Mouse (Mus musculus) left cerebral cortex, adult 2 months (tissue): Measurements from ENCODE around the gene Vwa3b. TPM values are rescaled to one million over a fixed set of nuclear protein-coding genes. Genes with fewer than 3 reads are reported as not detected.
"Not testable (repeated sequence)": the region's sequence is repeated elsewhere in the genome, so short reads cannot be mapped to it uniquely, and the experiment has no call there.

Experiments
- DNase-seq, 2 experiments: peaks; one replicate each; pipeline ENCODE4 v3.0.0; 2021 to 2022; ENCODE audit warnings: low spot score in 2 of 2, mixed read lengths in 1 of 2; ENCODE audit errors: extremely low spot score in 1 of 2
- H3K27ac ChIP-seq: fragments of 200-600 bp; 2 replicates; pipeline ENCODE4 v1.8.1; 2022
- H3K4me3 ChIP-seq: fragments of 200-600 bp; 2 replicates; pipeline ENCODE4 v1.8.1; 2022
- CTCF ChIP-seq: fragments of 200-600 bp; IDR thresholded peaks from 2 replicates; pipeline ENCODE4 v1.8.1; 2022; ENCODE audit warnings: antibody characterized with exemption, mild to moderate bottlenecking, moderate library complexity
- intact Hi-C: fragments of 180-260 bp; cut with DNase I; formaldehyde crosslinking; loops from one replicate; pipeline ENCODE4 v1.15.1; 2025
- total RNA-seq, 2 experiments: library from RNA; stranded (reverse); gene quantifications; 2 replicates each; pipeline ENCODE4 v1.2.3; 2021

Gene Vwa3b
- total RNA-seq, 2 experiments from 2014 or later, result 0.59 to 1.1 TPM

DNA sequence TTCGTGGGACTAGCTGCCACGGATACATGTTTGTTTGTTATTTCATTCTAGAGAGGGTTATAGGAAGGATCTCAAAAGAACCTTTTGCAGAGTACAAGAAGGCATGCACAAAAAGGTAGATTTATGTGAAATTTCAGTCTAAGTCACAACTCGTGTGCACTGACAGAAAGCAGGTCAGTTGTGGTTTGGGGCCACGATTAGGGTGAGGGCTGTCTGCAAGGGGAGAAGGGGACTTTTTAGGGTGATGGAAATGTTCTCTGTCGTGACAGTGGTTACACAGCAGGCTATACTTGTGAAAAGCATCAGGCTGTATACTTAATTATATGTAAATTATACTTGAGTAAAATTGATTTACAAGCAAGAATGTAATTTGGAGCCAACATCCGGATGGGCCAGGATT lies 30.6 kb upstream of the Vwa3b start:
- no peak for TF ChIP-seq CTCF
- intact Hi-C loops, result no loop called here
- DNase-seq, result no peak
- no peak overlapping the region for H3K4me3 ChIP-seq
- no peak overlapping the region for H3K27ac ChIP-seq

DNA sequence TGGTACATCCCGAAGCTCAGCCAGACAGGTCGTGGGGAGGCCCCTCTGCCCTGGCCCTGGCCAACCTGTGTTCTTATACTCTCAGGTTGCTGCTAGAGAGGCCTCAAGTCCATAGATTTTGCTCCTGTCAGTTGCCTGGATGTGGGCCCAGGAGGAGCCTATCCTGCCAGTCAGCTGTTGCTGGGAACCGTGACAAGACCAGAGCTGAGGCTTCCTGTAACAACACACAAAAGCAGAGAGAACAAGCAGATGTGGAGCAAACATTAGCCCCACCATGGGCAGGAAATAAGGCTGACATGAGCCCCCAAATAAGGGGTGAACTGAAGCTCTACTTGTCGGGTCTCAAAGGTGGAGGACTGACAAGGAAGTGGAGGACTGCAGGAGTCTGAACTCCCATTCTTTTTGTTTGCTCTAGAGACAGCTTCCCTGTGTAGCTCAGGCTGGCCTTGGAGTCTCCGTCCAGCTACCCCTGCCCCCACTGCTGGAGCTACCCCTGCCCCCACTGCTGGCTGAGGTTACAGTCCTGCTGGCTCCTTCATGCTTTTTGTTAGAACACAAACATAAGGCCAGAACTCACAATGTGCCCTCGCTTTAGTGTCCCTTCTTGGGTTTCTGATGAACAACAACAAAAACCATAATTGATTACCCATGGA lies 29.7 kb upstream of the Vwa3b start:
- no peak overlapping the region for H3K4me3 ChIP-seq
- no peak for DNase-seq
- no peak for TF ChIP-seq CTCF
- H3K27ac ChIP-seq, result no peak overlapping the region
- intact Hi-C loops, result no loop called here

DNA sequence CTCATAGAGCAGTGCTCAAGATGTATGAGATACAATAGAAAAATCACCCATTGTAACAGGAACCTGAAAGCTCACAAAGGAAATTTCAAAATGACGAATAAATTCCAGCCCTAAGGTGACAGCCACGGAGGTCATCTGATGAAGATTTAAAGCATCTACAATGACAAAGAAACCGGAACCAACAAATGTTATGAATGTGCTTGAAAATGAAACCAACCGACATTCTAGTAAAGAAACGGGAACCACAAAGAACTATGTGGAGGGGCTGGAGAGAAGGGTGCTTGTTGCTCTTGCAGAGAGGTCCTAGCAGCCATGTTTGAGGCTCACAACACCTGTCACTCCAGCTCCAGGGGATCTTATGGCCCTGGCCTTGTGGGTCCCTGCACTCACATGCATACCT lies 26.1 kb upstream of the Vwa3b start:
- no peak for TF ChIP-seq CTCF
- Histone ChIP-seq H3K4me3 (no peak overlapping the region), H3K27ac (no peak overlapping the region)
- intact Hi-C loops, result no loop called here
- no peak for DNase-seq

DNA sequence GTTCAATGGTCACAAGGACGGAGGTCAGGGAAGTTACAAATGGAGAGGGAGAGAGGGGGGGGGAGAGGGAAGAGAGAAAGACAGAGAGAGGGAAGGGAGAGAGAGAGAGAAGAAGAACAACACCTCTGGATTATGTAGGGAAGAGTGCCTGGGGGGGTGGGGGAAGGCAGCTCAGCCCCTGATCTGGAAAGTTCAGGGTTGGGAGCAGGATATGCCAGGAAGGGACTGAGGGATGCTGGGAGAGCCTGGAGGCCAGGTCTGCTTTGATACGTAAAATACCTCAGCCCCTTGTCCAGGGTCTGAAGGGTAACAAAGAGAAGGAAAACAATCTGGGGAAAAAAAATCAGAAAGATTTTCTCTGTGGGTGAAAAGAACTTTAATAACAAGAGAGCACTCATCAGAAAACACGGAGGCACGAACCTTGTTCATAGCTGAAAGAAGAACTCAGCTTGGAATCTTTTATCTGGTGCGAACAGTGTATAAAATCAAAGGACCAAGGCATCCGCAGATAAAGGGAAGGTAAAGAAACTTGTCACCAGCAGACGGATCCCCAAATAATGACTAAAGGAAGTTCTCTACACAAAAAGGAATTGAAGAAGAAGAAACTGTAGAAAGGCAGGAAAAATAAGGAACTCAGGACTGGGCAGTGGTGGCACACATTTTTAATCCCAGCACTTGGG lies 24.6 kb upstream of the Vwa3b start:
- intact Hi-C loops, result no loop called here
- no peak for DNase-seq
- H3K4me3 ChIP-seq, result no peak overlapping the region
- TF ChIP-seq CTCF, result no peak
- H3K27ac ChIP-seq, result no peak overlapping the region

DNA sequence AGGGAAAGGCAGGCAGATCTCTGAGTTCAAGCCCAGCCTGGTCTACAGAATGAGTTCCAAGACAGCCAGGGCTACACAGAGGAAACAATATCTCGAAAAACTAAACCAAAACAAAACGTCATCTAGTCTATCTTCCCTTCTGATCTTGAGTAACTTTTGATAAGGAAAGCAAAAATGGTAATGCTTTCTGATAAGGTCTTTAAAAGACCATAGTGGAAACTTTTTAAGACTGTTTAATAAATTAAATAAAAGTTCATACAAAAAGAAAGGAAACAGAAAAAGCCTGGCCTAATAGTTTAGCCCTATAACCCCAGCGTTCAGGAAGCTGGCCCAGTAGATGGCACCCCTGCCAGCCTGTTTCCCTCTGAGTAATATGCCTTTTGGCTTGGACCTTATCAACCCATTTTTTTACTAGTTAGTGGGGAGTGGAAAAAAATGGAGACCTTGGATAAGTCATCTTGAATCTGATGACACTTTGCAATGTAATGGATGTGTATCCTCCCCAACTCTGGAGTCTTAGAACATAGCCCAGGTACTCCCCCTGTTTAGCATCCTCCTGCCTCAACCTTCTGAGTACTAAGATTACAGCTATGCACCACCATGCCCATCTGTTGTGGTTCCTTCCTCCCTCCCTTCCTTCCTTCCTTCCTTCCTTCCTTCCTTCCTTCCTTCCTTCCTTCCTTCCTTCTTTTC lies 23.9 kb upstream of the Vwa3b start:
- no peak for DNase-seq
- Histone ChIP-seq H3K4me3 (no peak overlapping the region), H3K27ac (no peak overlapping the region)
- TF ChIP-seq CTCF, result no peak
- intact Hi-C loops, result no loop called here

DNA sequence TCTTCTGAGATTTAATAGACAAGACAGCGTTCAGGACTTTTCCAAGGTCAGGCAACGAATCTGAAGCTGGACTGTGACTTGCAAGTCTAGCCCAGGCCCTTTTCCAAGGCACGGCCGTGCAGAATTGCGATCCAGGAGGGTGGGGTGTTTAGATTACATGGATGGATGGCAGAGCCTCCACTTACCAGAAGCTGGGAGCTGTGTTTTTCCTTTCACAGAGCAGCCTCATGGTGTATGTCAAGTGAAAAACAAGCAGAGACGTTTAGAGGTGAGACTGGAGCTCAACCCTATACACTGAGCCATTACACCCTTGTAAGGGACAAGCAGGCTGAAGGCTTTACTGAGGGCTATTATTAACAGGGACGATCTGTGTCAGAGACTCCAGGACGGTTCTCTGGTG lies 21.9 kb upstream of the Vwa3b start:
- TF ChIP-seq CTCF, result no peak
- DNase-seq, result no peak
- intact Hi-C loops, result no loop called here
- no peak overlapping the region for H3K27ac ChIP-seq
- H3K4me3 ChIP-seq, result no peak overlapping the region

DNA sequence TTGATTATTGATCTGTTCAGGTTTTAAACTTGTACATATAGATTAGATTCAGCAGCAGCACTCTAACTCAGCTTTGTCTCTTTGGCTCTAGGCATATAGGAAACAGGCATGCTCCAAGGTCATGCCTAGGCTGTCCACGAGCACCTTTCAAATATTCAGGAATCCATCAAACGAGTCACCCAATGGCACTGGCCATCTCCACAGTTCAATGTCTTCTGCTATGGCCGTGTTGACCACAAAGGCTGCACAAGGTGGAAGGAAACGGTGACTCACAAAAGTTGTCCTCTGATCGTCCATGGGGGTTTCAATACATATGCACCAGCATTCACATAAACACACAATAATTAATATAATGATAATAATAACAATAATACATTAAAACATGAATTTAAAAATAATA lies 21.4 kb upstream of the Vwa3b start:
- H3K27ac ChIP-seq, result no peak overlapping the region
- intact Hi-C loops, result no loop called here
- no peak overlapping the region for H3K4me3 ChIP-seq
- DNase-seq, result no peak
- TF ChIP-seq CTCF, result no peak

DNA sequence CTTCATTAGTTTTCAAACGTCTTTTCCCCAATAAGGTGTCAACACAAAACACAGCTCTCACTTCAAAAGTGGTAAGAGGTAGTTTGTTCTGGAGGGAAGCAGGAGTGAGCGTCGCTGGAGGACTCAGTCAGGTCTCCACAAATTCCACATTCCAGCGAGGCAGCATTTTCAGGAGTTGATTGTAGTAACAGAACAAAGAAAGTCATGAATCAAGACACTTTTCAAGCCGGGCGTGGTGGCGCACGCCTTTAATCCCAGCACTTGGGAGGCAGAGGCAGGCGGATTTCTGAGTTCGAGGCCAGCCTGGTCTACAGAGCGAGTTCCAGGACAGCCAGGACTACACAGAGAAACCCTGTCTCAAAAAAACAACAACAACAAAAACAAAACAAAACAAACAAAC lies 19.9 kb upstream of the Vwa3b start:
- H3K4me3 ChIP-seq, H3K27ac ChIP-seq, DNase-seq, intact Hi-C loops: not testable (repeated sequence)

DNA sequence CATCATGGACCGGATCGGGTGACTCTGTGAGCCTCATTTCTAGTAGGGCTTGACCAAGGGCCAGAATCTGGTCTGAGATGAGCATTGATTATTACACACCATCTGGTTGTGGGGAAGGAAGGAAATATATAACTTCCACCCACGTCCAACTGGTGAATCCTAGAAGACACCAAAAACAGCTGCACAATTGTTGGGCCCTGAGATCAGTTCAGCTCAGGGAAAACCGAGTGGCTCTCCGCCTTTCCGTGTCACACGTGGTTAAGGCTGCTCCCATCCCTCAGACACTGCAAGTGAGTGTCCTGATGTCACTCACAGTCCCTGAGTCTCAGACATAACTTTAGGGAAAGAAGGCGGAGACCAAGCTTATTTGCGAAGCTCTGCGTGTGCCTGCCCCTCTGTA lies 16.5 kb upstream of the Vwa3b start:
- intact Hi-C loops, result no loop called here
- no peak overlapping the region for H3K27ac ChIP-seq
- H3K4me3 ChIP-seq, result no peak overlapping the region
- DNase-seq, result no peak
- no peak for TF ChIP-seq CTCF

DNA sequence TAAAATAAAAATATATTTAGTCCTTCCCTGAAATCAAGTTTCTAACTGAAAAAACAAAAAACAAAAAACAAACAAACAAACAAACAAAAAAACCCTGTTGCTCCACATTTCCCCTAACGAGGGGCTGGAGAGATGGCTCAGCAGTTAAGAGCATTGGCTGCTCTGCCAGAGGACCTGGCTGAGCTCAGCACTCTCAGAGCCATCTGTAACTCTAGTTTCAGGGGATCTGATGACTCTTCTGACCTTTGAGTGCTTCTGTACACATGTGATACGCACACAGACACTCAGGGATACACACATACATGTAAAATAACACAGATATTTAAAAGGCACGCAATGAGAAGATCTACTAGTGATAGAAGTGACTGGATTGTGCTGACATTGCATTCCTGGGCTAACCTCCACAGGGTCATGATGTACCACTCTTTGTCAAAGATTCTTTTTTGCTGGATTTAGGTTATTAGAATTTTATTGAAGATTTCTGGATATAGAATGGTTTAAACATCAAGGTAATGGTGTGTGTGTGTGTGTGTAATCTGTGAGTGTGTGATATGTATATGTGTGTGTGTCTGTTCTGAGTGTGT lies 14.7 kb upstream of the Vwa3b start:
- no peak for TF ChIP-seq CTCF
- H3K27ac ChIP-seq, result no peak overlapping the region
- no peak overlapping the region for H3K4me3 ChIP-seq
- no peak for DNase-seq
- intact Hi-C loops, result no loop called here

DNA sequence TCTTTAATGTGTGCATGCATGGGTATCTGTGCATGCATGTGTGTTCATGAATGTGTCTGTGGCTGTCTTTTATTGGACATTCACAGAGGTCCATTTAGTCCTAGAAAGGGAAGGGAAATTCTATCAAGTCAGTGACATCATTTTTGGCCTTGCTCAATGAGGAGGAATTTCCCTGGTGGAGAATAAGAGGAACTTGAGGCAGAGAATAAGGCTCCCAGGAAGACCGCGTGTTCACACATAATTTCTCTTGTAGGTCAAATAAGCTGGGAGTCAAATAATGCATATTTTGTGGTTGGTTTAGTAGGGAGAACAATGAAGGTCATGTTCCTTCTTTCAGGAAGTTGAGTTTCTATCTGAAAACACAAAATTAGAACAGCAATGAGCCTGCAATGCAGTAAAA lies 13.4 kb upstream of the Vwa3b start:
- intact Hi-C loops, result no loop called here
- TF ChIP-seq CTCF, result no peak; the same call in 1 of the 2 replicates
- Histone ChIP-seq H3K27ac (no peak overlapping the region), H3K4me3 (no peak overlapping the region)
- no peak for DNase-seq

DNA sequence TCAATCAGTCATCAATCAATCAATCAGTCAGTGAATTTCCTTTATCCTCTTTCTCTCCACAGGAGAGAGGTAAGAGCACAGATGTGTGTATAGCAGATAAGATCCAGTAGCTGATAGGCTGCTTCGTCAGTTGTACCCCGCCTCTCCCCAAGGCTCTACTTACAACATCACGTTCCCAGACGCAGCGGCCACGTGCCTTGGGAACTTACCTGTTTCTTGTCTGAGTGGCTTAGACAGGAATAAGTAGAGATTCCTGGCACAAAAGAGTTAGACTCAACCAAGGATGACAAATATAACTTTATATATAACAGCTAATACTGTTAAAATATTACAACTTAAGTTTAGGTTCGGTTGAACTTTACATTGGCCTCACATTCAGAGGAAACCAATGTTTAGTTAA lies 12.7 kb upstream of the Vwa3b start:
- no peak overlapping the region for H3K4me3 ChIP-seq
- intact Hi-C loops, result no loop called here
- no peak for TF ChIP-seq CTCF
- no peak overlapping the region for H3K27ac ChIP-seq
- no peak for DNase-seq

DNA sequence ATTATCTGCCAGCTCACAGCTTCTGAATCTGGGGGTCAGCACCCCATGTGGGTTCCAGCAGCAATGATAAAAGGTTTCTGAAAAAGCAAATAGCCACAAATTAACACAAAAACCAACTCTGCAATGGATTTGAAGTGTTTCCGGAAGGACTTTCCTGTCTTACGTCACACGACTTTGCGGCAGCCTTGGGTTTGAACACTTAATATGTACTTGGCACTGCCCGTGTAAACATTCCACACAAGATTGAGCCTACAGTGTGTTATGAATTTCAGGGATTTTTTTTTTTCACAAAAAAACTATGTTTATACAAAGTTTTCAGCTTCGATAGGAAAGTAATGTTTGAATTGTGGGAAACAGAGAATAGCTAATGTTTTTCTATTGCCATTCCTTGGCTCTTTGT lies 7.4 kb upstream of the Vwa3b start:
- DNase-seq, result no peak
- Histone ChIP-seq H3K27ac (no peak overlapping the region), H3K4me3 (no peak overlapping the region)
- intact Hi-C loops, result no loop called here
- TF ChIP-seq CTCF, result no peak
